Mouse (Mus musculus) A20 (cell line): ENCODE data around the gene Nf2.
A peak's percentile ranks its signal among the peaks of the same experiment; 100 is the strongest.

Source experiments
- DNase-seq: peaks from one replicate; pipeline ENCODE4 v3.0.0-alpha.2; 2011; ENCODE audit warnings: low read depth, low spot score

The Nf2 gene

GRCm38 (mm10) chr11:4849258-4849943, at the start of gene Nf2:
TSS of gene Nf2 (minus strand) at chr11:4849536.
- DNase-seq = peak; percentile 98

- DNase-seq = peak; percentile 92
Observed at GRCm38 (mm10) chr11:4894848-4895816, 45.8 kb upstream of the Nf2 start, which contains the start of gene Thoc5. TSS of gene Thoc5 (plus strand) at chr11:4895320.

GRCm38 (mm10) chr11:4886987-4887386, 37.7 kb upstream of the Nf2 start:
- no peak for DNase-seq

- DNase-seq = peak; percentile 55
Observed at GRCm38 (mm10) chr11:4885385-4885903, 36.1 kb upstream of the Nf2 start.

- DNase-seq = peak; percentile 31
Observed at GRCm38 (mm10) chr11:4882892-4883627, 33.7 kb upstream of the Nf2 start.

GRCm38 (mm10) chr11:4881087-4881486, 31.8 kb upstream of the Nf2 start:
- peak; percentile 48 for DNase-seq

GRCm38 (mm10) chr11:4874551-4874950, 25.2 kb upstream of the Nf2 start:
- peak; percentile 44 for DNase-seq

- DNase-seq = peak; percentile 95
Observed at GRCm38 (mm10) chr11:4873755-4874475, 24.6 kb upstream of the Nf2 start, which contains the start of gene Nipsnap1. TSS of gene Nipsnap1 (plus strand) at chr11:4873951.

GRCm38 (mm10) chr11:4865645-4866251, 16.4 kb upstream of the Nf2 start:
- DNase-seq = peak; percentile 76

- no peak for DNase-seq
Observed at GRCm38 (mm10) chr11:4862730-4863129, 13.4 kb upstream of the Nf2 start.

- DNase-seq = no peak
Observed at GRCm38 (mm10) chr11:4861816-4862604, 12.7 kb upstream of the Nf2 start.

- no peak for DNase-seq
Observed at GRCm38 (mm10) chr11:4860986-4861385, 11.7 kb upstream of the Nf2 start.

- DNase-seq = no peak
Observed at GRCm38 (mm10) chr11:4858416-4858815, 9.1 kb upstream of the Nf2 start.

GRCm38 (mm10) chr11:4854181-4854580, 4.8 kb upstream of the Nf2 start:
- no peak for DNase-seq

- DNase-seq = no peak
Observed at GRCm38 (mm10) chr11:4853021-4853420, 3.7 kb upstream of the Nf2 start.

GRCm38 (mm10) chr11:4850404-4850803, 1.1 kb upstream of the Nf2 start:
- DNase-seq = peak; percentile 18

GRCm38 (mm10) chr11:4848483-4849248, 670 bp downstream of the Nf2 start:
- DNase-seq = peak; percentile 73

- DNase-seq = no peak
Observed at GRCm38 (mm10) chr11:4840942-4841526, 8.3 kb downstream of the Nf2 start.
